In the genomic region with DNA sequence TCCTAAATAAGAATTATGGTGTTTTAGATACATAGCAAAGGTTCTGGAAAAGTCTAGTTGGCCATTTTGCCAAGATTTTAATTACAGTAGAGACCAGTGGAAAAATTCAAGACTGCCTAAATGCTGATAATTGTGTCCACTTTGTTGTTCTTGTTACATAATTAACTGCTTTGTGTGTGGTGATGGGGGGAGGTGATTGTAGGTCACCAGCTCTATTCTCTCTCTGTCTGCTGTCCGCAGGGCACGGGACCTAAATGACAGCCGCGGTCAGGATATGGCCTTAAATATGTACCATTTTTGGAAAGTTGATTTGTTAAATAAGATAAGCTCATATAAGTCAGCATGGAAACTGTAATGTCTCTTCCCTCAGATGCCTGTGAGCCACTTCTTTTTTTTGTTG, we compare ENCODE assay signal across 12 mouse cellular contexts. TPM values are rescaled to one million over a fixed set of nuclear protein-coding genes. Genes with fewer than 3 reads are reported as not detected.
DNase-seq lines count a peak whose midpoint lies in the region; ATAC-seq and TF ChIP-seq lines count a peak whose summit lies in the region.
"Had no signal": no experiment of that assay in that cellular context is flagged by ENCODE, and none has a peak within 500 bp of the region (broad histone marks: within the 10 kb centered on the region; RNA-seq: fewer than 3 reads in every experiment).

No protein-coding gene starts in this region.

- no peaks in the 10 kb centered on the region for H3K9me3 ChIP-seq in heart, embryonic 16.5 days (replicated peaks; ENCODE audit: control insufficient read depth, low read length)
- no peaks in the 10 kb centered on the region for H3K9me3 ChIP-seq in CH12.LX (replicated peaks; ENCODE audit: low read length)
- H3K9me3 ChIP-seq in forebrain, embryonic 15.5 days: no peaks in the 10 kb centered on the region
- H3K9me3 ChIP-seq in liver, embryonic 16.5 days (replicated peaks; ENCODE audit: control insufficient read depth, low read length): no peaks in the 10 kb centered on the region

- TF ChIP-seq EP300 in CH12.LX (IDR thresholded peaks at IDR 0.05; ENCODE audit: low read length): no peak

- no peaks in the 10 kb centered on the region for H3K36me3 ChIP-seq in heart, embryonic 16.5 days (ENCODE audit: control insufficient read depth, insufficient read depth)
- H3K36me3 ChIP-seq in CH12.LX (replicated peaks in 1 of 2; ENCODE audit: control insufficient read depth in 1 of 2, insufficient read depth in 1 of 2, low read length in 1 of 2): peaks cover 6 to 46% of the 10 kb centered on the region in 2 experiments
- no peaks in the 10 kb centered on the region for H3K36me3 ChIP-seq in forebrain, embryonic 15.5 days
- H3K36me3 ChIP-seq in liver, embryonic 16.5 days (ENCODE audit: control insufficient read depth, insufficient read depth): peaks cover 6% of the 10 kb centered on the region

- H3K4me3 ChIP-seq in heart, embryonic 16.5 days (ENCODE audit: low read length): no peak overlapping the region
- H3K4me3 ChIP-seq in CH12.LX (replicated peaks in 1 of 3; ENCODE audit: low read depth in 2 of 3, low read length in 2 of 3, poor library complexity in 1 of 3): peak overlapping the region in 1 of 3 experiments; percentile 96
- peak overlapping the region; percentile 87 for H3K4me3 ChIP-seq in forebrain, embryonic 15.5 days
- no peak overlapping the region for H3K4me3 ChIP-seq in liver, embryonic 16.5 days (ENCODE audit: low read depth, low read length)

- dilution Hi-C loops in CH12.LX (cut with MboI; ENCODE audit: extremely low pct_ligation_motif_present, extremely low pct_unique_long_range_greater_than_20kb, low sequenced_read_pairs): no loop called here

- no peak for TF ChIP-seq POLR2A in CH12.LX (IDR thresholded peaks at IDR 0.05; ENCODE audit: low read depth, low read length)

- 84% methylated on average over 4 of the region's 4 CpGs for WGBS in heart, embryonic 16.5 days
- WGBS in forebrain, embryonic 15.5 days: 59% methylated on average over 4 of the region's 4 CpGs
- 48% methylated on average over 4 of the region's 4 CpGs for WGBS in liver, embryonic 16.5 days (ENCODE audit: insufficient replicate concordance)

- in situ Hi-C loops in CH12.LX (cut with MboI; ENCODE audit: low pct_ligation_motif_present, low pct_unique_long_range_greater_than_20kb, low sequenced_read_pairs): no loop called here

- no peak for TF ChIP-seq CTCF in CH12.LX (conservative IDR thresholded peaks at IDR 0.05 in 1 of 2, IDR thresholded peaks at IDR 0.05 in 1 of 2; ENCODE audit: low read depth in 2 of 2, low read length in 2 of 2)

- H3K27me3 ChIP-seq in heart, embryonic 16.5 days (ENCODE audit: control insufficient read depth, insufficient read depth, low read length): no peaks in the 10 kb centered on the region
- no peaks in the 10 kb centered on the region for H3K27me3 ChIP-seq in CH12.LX (replicated peaks)
- H3K27me3 ChIP-seq in forebrain, embryonic 15.5 days: no peaks in the 10 kb centered on the region
- H3K27me3 ChIP-seq in liver, embryonic 16.5 days (ENCODE audit: control insufficient read depth, insufficient read depth, low read depth, low read length): no peaks in the 10 kb centered on the region

- H3K4me1 ChIP-seq in heart, embryonic 16.5 days (ENCODE audit: control insufficient read depth, insufficient read depth, low read length): peaks cover 21% of the 10 kb centered on the region
- H3K4me1 ChIP-seq in CH12.LX (ENCODE audit: control insufficient read depth in 1 of 2, insufficient read depth in 2 of 2): peaks cover 0 to 33% of the 10 kb centered on the region in 2 experiments; a peak in 2 of 4 replicates
- H3K4me1 ChIP-seq in forebrain, embryonic 15.5 days: peaks cover 57% of the 10 kb centered on the region
- peaks cover 35% of the 10 kb centered on the region for H3K4me1 ChIP-seq in liver, embryonic 16.5 days (ENCODE audit: control insufficient read depth, low read depth, low read length)

- H3K79me2 ChIP-seq in CH12.LX (replicated peaks; ENCODE audit: control insufficient read depth, extremely low read depth, insufficient read depth, poor library complexity, severe bottlenecking): peaks cover 67% of the 10 kb centered on the region

- no peak for DNase-seq in heart, adult 8-10 months (ENCODE audit: low spot score)
- DNase-seq in CH12.LX (ENCODE audit: extremely low read depth): no peak
- no peak for DNase-seq in embryo, embryonic 9.5 days (ENCODE audit: extremely low spot score)
- no peak for DNase-seq in lung, postnatal 36 days
- DNase-seq in urinary bladder, postnatal 36 days (ENCODE audit: low spot score in 2 of 2): no peak
- DNase-seq: embryo, embryonic 11 days; heart, postnatal 36 days; thymus, postnatal 36 days had no signal

- H3K9ac ChIP-seq in heart, embryonic 16.5 days (ENCODE audit: low read length): no peak overlapping the region
- H3K9ac ChIP-seq in CH12.LX (ENCODE audit: insufficient read depth, low read depth): no peak overlapping the region; the same call in 1 of the 2 replicates
- H3K9ac ChIP-seq in forebrain, embryonic 15.5 days (replicated peaks): no peak overlapping the region
- H3K9ac ChIP-seq in liver, embryonic 16.5 days (ENCODE audit: low read depth, low read length): no peak overlapping the region

- peak overlapping the region; percentile 96; the same call in 1 of the 2 replicates for H3K4me2 ChIP-seq in heart, embryonic 16.5 days (ENCODE audit: low read depth, low read length)
- H3K4me2 ChIP-seq in CH12.LX (ENCODE audit: insufficient read depth, low read depth, poor library complexity, severe bottlenecking): peak overlapping the region; percentile 6; the same call in 1 of the 2 replicates
- H3K4me2 ChIP-seq in forebrain, embryonic 15.5 days (replicated peaks): peak overlapping the region; percentile 74
- H3K4me2 ChIP-seq in liver, embryonic 16.5 days (ENCODE audit: low read depth, low read length): peak overlapping the region; percentile 15; the same call in 1 of the 2 replicates

- ATAC-seq in heart, embryonic 16.5 days (replicated peaks; ENCODE audit: extremely low read depth, insufficient read depth, low FRiP score): no peak
- no peak for ATAC-seq in forebrain, embryonic 15.5 days (replicated peaks)
- ATAC-seq in liver, embryonic 16.5 days (ENCODE audit: low read depth): no peak
- ATAC-seq: CD4-positive, CD25-positive, alpha-beta regulatory T cell, adult 4 months had no signal

- no peak for TF ChIP-seq RAD21 in CH12.LX (IDR thresholded peaks at IDR 0.05; ENCODE audit: low read depth, low read length)

- no peak overlapping the region for H3K27ac ChIP-seq in heart, embryonic 16.5 days (ENCODE audit: low read length)
- H3K27ac ChIP-seq in CH12.LX (ENCODE audit: insufficient read depth, low read depth): no peak overlapping the region
- H3K27ac ChIP-seq in forebrain, embryonic 15.5 days (replicated peaks): no peak overlapping the region
- no peak overlapping the region for H3K27ac ChIP-seq in liver, embryonic 16.5 days (ENCODE audit: low read length)

TF ChIP-seq in CH12.LX, 34 proteins besides CTCF, POLR2A, EP300 and RAD21:
- TF ChIP-seq ZC3H11A (IDR thresholded peaks at IDR 0.05; ENCODE audit: low read depth, low read length) (no peak), TCF12 (IDR thresholded peaks at IDR 0.05; ENCODE audit: low read depth, low read length) (no peak), MXI1 (IDR thresholded peaks at IDR 0.05; ENCODE audit: low read depth, low read length) (no peak), JUN (IDR thresholded peaks at IDR 0.05; ENCODE audit: insufficient read depth, low read depth, low read length) (no peak), BHLHE40 (IDR thresholded peaks at IDR 0.05; ENCODE audit: low read depth, low read length) (no peak), HCFC1 (IDR thresholded peaks at IDR 0.05; ENCODE audit: low read depth, low read length) (no peak), MEF2A (IDR thresholded peaks at IDR 0.05; ENCODE audit: borderline replicate concordance, low read depth, low read length) (no peak), IRF4 (IDR thresholded peaks at IDR 0.05; ENCODE audit: low read depth, low read length) (no peak), ELF1 (IDR thresholded peaks at IDR 0.05; ENCODE audit: low read depth, low read length) (no peak), SMC3 (IDR thresholded peaks at IDR 0.05; ENCODE audit: low read depth, low read length) (no peak), GABPA (IDR thresholded peaks at IDR 0.05; ENCODE audit: insufficient replicate concordance, low read depth, low read length) (no peak), E2F4 (IDR thresholded peaks at IDR 0.05; ENCODE audit: insufficient replicate concordance, low read depth, low read length) (no peak), USF1 (IDR thresholded peaks at IDR 0.05; ENCODE audit: low read depth, low read length) (no peak)

RNA-seq across cellular contexts. Expression of a gene that starts 1.5 kb away (rescaled TPM):
- polyA plus RNA-seq in heart, embryonic 16.5 days (2015; fragmentation: Nextera tagmentation; extraction: Ambion mirVana): 28.2 and 29.5 TPM in 2 replicates
- total RNA-seq in heart, adult 8-10 months (2022): 1 to 10 TPM; 5.7 to 8.6 (median 8.3) TPM
- total RNA-seq in CH12.LX (2012; rRNA removed) (50.4 and 64.9 TPM in 2 replicates), CH12.LX (2014; rRNA removed) (67.3 and 70.9 TPM in 2 replicates)
- 47.4 and 52.4 TPM in 2 replicates for polyA plus RNA-seq in CH12.LX (2012; ENCODE audit: insufficient read length, low read depth)
- polyA plus RNA-seq in forebrain, embryonic 15.5 days (2015; fragmentation: Nextera tagmentation; extraction: Ambion mirVana): 57.6 and 58.3 TPM in 2 replicates
- polyA plus RNA-seq in liver, embryonic 16.5 days (2015; fragmentation: Nextera tagmentation; extraction: Ambion mirVana): 14.0 and 15.5 TPM in 2 replicates

RNA-seq across cellular contexts. Expression of a gene that starts 1.8 kb away (rescaled TPM):
- polyA plus RNA-seq in heart, embryonic 16.5 days (2015; fragmentation: Nextera tagmentation; extraction: Ambion mirVana): 80.8 and 86.0 TPM in 2 replicates
- 10 to 100 TPM; 43.4 to 74.6 (median 60.0) TPM for total RNA-seq in heart, adult 8-10 months (2022)
- total RNA-seq in CH12.LX (2012; rRNA removed): 75.6 and 97.6 TPM in 2 replicates
- 165 and 211 TPM in 2 replicates for total RNA-seq in CH12.LX (2014; rRNA removed)
- polyA plus RNA-seq in CH12.LX (2012; ENCODE audit: insufficient read length, low read depth): 207 and 256 TPM in 2 replicates
- polyA plus RNA-seq in forebrain, embryonic 15.5 days (2015; fragmentation: Nextera tagmentation; extraction: Ambion mirVana): 256 and 258 TPM in 2 replicates
- polyA plus RNA-seq in liver, embryonic 16.5 days (2015; fragmentation: Nextera tagmentation; extraction: Ambion mirVana): 37.8 and 40.5 TPM in 2 replicates

Comparison
In these comparisons a context has a peak if more than half of its experiments do, and no peak if none do; other contexts are left out.
1. H3K4me2 ChIP-seq: peak in every context shown above with its lines; median percentile 96 in heart, embryonic 16.5 days; 74 in forebrain, embryonic 15.5 days; 15 in liver, embryonic 16.5 days; 6 in CH12.LX.